Mouse (Mus musculus) erythroblast, embryonic 14.5 days (primary cell): ENCODE data around the gene Tbcel. TPM values are rescaled to one million over a fixed set of nuclear protein-coding genes. Genes with fewer than 3 reads are reported as not detected.
A peak's percentile ranks its signal among the peaks of the same experiment; 100 is the strongest.

Experiments
- H3K27me3 ChIP-seq: 2 replicates; pipeline ENCODE4 v1.6.1; 2012; ENCODE audit warnings: inconsistent platforms; ENCODE audit not compliant: control insufficient read depth
- H3K36me3 ChIP-seq: 2 replicates; pipeline ENCODE4 v1.6.1; 2012; ENCODE audit warnings: mild to moderate bottlenecking, inconsistent platforms; ENCODE audit not compliant: control insufficient read depth
- H3K4me1 ChIP-seq: 2 replicates; pipeline ENCODE4 v1.6.1; 2012; ENCODE audit warnings: inconsistent platforms; ENCODE audit not compliant: control insufficient read depth
- H3K4me3 ChIP-seq: replicated peaks from 2 replicates; pipeline ENCODE3; 2012; ENCODE audit warnings: moderate library complexity, mild to moderate bottlenecking, inconsistent platforms
- H3K9me3 ChIP-seq: 2 replicates; pipeline ENCODE4 v1.6.1; 2012; ENCODE audit warnings: low read length, inconsistent platforms, mixed read lengths; ENCODE audit not compliant: control insufficient read depth
- GATA1 ChIP-seq: IDR thresholded peaks from 2 replicates; pipeline ENCODE4 v1.6.1; 2012; ENCODE audit warnings: low read length, inconsistent platforms, mixed read lengths
- TAL1 ChIP-seq: IDR thresholded peaks from 3 replicates; pipeline ENCODE4 v1.6.1; 2012; ENCODE audit warnings: low read length, inconsistent platforms, mixed read lengths
- polyA plus RNA-seq: library from polyadenylated mRNA; stranded (reverse); fragments of >175 nt; gene quantifications from 2 replicates; pipeline ENCODE4 v1.2.3, GENCODE M21; 2012

Gene Tbcel
- polyA plus RNA-seq, 1 experiment = 3.1 TPM

- H3K27me3 ChIP-seq = no peaks in the 10 kb centered on the region; the same call in 1 of the 2 replicates
- no peaks in the 10 kb centered on the region for H3K4me1 ChIP-seq
- H3K4me3 ChIP-seq = no peak overlapping the region
- no peaks in the 10 kb centered on the region for H3K36me3 ChIP-seq
- no peaks in the 10 kb centered on the region for H3K9me3 ChIP-seq
- TF ChIP-seq GATA1 (no peak), TAL1 (no peak)
Measured at GRCm38 (mm10) chr9:42385656-42386055, 122.0 kb downstream of the Tbcel start.

- no peak for TF ChIP-seq TAL1
- no peak for TF ChIP-seq GATA1
- H3K9me3 ChIP-seq = no peaks in the 10 kb centered on the region; the same call in 1 of the 2 replicates
Measured at GRCm38 (mm10) chr9:42382628-42383347, 124.8 kb downstream of the Tbcel start.

GRCm38 (mm10) chr9:42382063-42382462 is 125.5 kb downstream of the Tbcel start:
- Histone ChIP-seq H3K9me3 (no peaks in the 10 kb centered on the region; the same call in 1 of the 2 replicates), H3K4me3 (no peak overlapping the region), H3K36me3 (no peaks in the 10 kb centered on the region), H3K4me1 (no peaks in the 10 kb centered on the region), H3K27me3 (no peaks in the 10 kb centered on the region; the same call in 1 of the 2 replicates)
- no peak for TF ChIP-seq GATA1
- TF ChIP-seq TAL1 = no peak

More at GRCm38 (mm10) chr9:42382628-42383347, 124.8 kb downstream of the Tbcel start:
- no peaks in the 10 kb centered on the region; the same call in 1 of the 2 replicates for H3K27me3 ChIP-seq
- H3K4me3 ChIP-seq = no peak overlapping the region
- H3K4me1 ChIP-seq = no peaks in the 10 kb centered on the region
- H3K36me3 ChIP-seq = no peaks in the 10 kb centered on the region

GRCm38 (mm10) chr9:42378071-42378470 is 129.5 kb downstream of the Tbcel start:
- Histone ChIP-seq H3K4me1 (peaks cover 3% of the 10 kb centered on the region), H3K9me3 (no peaks in the 10 kb centered on the region; the same call in 1 of the 2 replicates), H3K4me3 (no peak overlapping the region), H3K36me3 (no peaks in the 10 kb centered on the region), H3K27me3 (no peaks in the 10 kb centered on the region; the same call in 1 of the 2 replicates)
- TF ChIP-seq TAL1 (no peak), GATA1 (no peak)

- H3K4me1 ChIP-seq = peaks cover 7% of the 10 kb centered on the region
- no peaks in the 10 kb centered on the region; the same call in 1 of the 2 replicates for H3K9me3 ChIP-seq
- no peak overlapping the region for H3K4me3 ChIP-seq
- H3K27me3 ChIP-seq = no peaks in the 10 kb centered on the region; the same call in 1 of the 2 replicates
- TF ChIP-seq TAL1 = no peak
- H3K36me3 ChIP-seq = no peaks in the 10 kb centered on the region
Measured at GRCm38 (mm10) chr9:42377656-42378055, 130.0 kb downstream of the Tbcel start.

- H3K36me3 ChIP-seq = no peaks in the 10 kb centered on the region
- H3K4me1 ChIP-seq = peaks cover 29% of the 10 kb centered on the region
- H3K9me3 ChIP-seq = no peaks in the 10 kb centered on the region
- no peak overlapping the region for H3K4me3 ChIP-seq
- H3K27me3 ChIP-seq = no peaks in the 10 kb centered on the region
- TF ChIP-seq GATA1 (no peak), TAL1 (0 out of 3 replicates have a peak, but pooled peaks have one; percentile 29)
Measured at GRCm38 (mm10) chr9:42371670-42372368, 135.8 kb downstream of the Tbcel start.

Other genes with a start within 250 kb of the Tbcel start
- 0.08 and 0.10 TPM in 2 replicates for gene Sc5d, start 243.6 kb downstream of the Tbcel start, polyA plus RNA-seq
- 0.02 TPM in 1 of 2 replicates, not detected in the other for gene Tecta, start 107.9 kb downstream of the Tbcel start, polyA plus RNA-seq